Mouse (Mus musculus): ENCODE measurements around the gene Mlec.
"Not testable (repeated sequence)": the region's sequence is repeated elsewhere in the genome, so short reads cannot be mapped to it uniquely, and the experiment has no call there.

Mlec gene

GRCm38 (mm10) chr5:115182925-115183324 is 24.9 kb upstream of the Mlec start:
- in situ Hi-C loops (cut with MboI; ENCODE audit: unreplicated experiment in 2 of 2), result loop anchor here in 1 of 2 experiments (10.0 kb wide), 1 partner anchor 162 kb away; the partner anchor contains the start of genes Cox6a1, Gatc and Triap1

DNA sequence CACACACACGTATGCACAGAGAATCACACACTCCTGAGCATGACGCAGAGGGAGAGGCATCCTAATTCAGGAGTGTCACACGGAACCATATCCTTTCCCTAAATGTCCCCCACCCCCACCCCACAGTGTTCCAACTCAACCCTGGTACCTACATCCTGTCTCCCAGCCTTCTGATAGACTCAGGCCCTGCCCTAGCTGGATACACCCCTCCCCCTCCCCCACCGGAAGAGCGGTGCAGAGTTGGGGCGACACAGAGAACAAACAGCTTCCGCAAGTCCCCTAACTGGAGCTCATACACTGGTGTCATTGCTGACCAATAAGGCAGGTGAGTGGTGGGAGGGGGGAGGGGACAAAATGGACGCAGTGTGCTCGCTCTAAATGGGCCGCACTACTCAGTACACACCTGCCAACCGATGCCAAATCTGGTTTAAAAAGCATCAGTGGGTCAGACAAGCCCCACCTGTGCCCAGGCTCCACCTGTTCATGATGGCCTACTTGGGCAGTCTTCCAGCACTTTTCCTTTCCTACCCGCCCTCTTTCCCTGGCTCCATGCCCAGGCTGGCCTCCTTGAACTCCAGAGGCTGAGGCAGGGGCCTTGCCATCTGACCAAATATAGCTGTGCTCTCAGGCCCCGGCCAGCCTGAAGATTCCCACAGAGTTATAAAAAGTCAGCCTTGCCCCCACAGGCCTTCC is 23.4 kb upstream of the Mlec start:
- in situ Hi-C loops (cut with MboI; ENCODE audit: unreplicated experiment in 2 of 2), result loop anchor here in 1 of 2 experiments (10.0 kb wide), 1 partner anchor 163 kb away; the partner anchor contains the start of genes Cox6a1, Gatc and Triap1

- in situ Hi-C loops (cut with MboI; ENCODE audit: unreplicated experiment in 2 of 2), result loop anchor here in 1 of 2 experiments (5.0 kb wide), 1 partner anchor 52 kb away; no protein-coding TSS in a partner anchor
Measured at GRCm38 (mm10) chr5:115179596-115179995, 21.6 kb upstream of the Mlec start.

GRCm38 (mm10) chr5:115177866-115178265 is 19.9 kb upstream of the Mlec start:
- in situ Hi-C loops (cut with MboI; ENCODE audit: unreplicated experiment in 2 of 2), result loop anchor here in 1 of 2 experiments (5.0 kb wide), 1 partner anchor 51 kb away; no protein-coding TSS in a partner anchor

DNA sequence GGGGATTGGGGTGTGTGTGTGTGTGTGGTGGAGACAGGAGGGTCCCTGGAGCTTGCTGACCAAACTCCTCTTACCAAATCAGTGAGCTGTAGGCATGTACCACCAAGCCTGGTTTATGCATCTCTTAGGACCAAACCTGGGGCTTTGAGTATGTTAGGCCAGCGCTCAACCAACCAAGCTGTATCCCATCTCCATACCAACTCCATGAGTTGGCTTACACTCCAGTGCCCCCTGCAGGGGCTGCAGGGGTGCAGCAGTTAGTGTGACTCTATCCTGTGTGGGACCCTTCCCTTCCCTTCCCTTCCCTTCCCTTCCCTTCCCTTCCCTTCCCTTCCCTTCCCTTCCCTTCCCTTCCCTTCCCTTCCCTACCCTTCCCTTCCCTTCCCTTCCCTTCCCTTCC is 16.6 kb upstream of the Mlec start:
- in situ Hi-C loops (cut with MboI; ENCODE audit: unreplicated experiment in 2 of 2), result no loop called here

DNA sequence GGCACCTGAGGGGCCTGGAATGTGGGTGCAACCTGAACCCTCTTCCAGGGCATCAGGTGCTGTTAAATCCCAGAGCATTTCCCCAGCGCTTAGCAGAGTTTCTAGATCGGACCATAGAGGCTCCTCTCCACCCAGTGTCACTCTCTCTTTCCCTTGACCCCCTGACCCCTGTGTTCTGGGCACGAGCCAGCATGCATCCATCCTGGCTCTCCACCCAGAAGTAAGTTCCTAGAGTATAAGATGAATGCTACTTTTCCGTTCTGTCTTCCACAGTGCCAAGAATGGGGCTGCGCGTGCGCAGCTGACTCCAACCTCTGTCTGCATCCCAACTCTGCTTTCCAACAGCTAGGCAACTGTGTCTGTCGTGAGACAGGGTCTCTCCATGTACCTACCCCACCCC is 12.2 kb upstream of the Mlec start:
- in situ Hi-C loops (cut with MboI; ENCODE audit: unreplicated experiment in 2 of 2), result no loop called here

DNA sequence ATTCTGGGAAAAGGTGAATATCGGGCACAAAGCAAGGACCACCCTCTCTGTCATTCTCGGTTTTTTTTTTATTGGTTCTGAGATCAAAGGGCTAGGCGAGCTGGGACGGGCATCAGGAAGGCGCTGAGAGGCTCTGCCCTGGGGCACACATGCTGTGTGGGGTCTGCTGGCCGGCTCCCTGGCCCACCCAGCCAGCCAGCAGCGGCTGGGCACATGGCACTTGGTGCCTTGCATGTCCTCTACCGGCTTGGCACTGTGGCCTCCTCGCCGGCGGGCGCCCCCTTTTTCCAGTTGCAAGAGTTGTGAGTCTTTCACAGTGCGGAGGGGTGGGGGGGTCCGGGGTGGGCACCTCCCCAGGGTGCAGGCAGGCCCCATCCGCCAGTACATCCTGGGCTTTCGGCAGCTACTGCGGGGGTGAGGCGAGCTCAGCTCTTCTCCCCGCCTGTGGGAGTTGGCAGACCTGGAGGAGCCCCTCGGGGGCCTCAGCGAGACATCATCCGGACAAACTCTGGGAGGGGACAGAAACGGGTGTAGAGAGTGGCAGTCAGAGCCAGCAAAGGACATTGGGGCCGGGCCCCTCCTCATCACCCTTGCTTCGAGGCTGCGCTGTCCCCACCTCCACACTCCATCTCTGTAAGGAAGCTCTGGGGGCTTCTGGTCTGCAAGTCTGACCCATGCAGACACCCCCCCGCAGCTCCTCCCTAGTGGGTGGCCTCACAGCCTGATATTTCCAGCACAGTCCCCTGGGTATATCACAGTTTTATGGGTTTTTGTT is 10.8 kb upstream of the Mlec start:
- in situ Hi-C loops (cut with MboI; ENCODE audit: unreplicated experiment in 2 of 2), result loop anchor here in 1 of 2 experiments (5.0 kb wide), 1 partner anchor 42 kb away; no protein-coding TSS in a partner anchor

DNA sequence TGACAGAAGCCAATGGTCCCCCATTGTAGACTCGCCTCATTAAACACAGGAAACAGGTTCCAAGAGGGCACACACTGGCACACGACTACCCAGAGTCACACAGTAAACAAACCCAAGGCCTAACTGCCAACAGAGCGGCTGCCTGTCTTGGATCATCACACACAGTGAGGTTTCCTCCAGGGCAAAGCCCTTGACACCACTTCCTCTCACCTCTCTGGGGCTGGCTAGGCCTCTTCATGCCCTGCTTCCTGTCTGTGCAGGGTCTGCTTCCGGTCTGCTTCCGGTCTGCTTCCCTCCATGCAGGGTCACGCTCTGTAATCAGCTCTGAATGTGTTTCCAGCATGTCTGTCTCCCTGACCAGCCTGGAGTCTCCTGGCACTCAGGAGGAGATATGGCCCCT is 9.4 kb upstream of the Mlec start:
- in situ Hi-C loops (cut with MboI; ENCODE audit: unreplicated experiment in 2 of 2), result loop anchor here in 1 of 2 experiments (5.0 kb wide), 1 partner anchor 40 kb away; no protein-coding TSS in a partner anchor

GRCm38 (mm10) chr5:115166815-115167194 is 8.8 kb upstream of the Mlec start:
- in situ Hi-C loops (cut with MboI; ENCODE audit: unreplicated experiment in 2 of 2), result loop anchor here in 1 of 2 experiments (5.0 kb wide), 1 partner anchor 40 kb away; no protein-coding TSS in a partner anchor

DNA sequence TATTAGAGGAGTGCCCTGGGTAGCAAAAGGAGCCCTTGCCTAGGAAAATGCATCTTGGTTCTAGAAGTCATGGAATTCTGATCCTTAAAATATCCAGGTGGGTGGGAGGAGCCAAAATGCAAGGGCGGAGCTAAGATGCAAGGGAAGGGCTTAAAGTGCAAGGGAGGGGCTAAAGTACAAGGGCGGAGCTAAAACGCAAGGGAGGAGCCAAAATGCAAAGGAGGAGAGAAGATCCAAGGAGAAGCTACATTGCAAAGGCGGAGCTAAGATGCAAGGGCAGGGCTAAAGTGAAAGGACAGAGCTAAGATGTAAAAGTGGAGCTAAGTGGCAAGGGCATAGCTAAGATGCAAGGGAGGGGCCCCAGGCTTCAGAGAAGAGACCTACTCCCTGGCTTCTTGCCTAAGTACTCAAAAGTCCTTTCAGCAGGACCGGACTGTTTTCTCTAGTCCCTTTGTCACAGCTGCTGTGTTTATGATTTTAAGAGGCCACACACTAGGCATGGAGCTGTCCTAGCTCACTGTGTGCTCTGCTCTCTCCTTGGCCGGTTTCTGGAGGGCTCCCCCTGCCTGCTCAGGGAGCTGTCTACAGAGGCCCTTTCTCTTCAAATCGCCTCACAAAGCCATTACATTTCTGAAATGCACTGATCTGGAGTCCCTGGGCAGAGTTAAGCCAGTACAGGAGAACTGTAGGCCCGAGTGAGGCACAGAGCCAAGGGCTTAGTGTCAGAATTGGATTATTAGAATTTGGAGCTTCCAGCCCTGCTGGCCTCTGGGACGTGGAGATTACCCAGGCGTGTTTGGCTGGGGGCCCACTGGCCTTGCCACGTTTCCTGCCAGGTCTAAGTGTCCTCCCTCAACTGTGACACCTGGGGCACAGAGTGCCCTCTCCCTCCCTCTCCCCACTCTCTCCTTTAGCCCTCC is 8.2 kb upstream of the Mlec start:
- in situ Hi-C loops (cut with MboI; ENCODE audit: unreplicated experiment in 2 of 2), result loop anchor here in 1 of 2 experiments (5.0 kb wide), 1 partner anchor 39 kb away; no protein-coding TSS in a partner anchor

DNA sequence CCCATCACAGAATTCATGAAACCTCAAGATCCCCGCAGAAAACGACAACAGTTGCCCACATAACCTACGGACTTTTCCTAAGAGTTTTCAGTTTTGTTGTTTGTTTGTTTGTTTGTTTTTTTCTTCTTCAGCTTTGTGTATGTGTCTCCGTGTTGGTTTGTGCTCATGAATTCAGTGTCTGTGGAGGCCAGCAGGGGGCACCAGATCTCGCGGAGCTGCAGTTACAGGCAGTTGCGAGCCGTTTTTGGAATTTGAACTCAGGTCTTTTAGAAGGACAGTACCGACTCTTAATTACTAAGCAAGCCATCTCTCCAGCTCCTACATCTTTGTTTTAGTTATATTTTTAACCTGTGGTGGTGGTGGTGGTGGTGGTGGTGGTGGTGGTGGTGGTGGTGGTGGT is 7.4 kb upstream of the Mlec start:
- in situ Hi-C loops (cut with MboI; ENCODE audit: unreplicated experiment in 2 of 2), result loop anchor here in 1 of 2 experiments (5.0 kb wide), 1 partner anchor 38 kb away; no protein-coding TSS in a partner anchor

DNA sequence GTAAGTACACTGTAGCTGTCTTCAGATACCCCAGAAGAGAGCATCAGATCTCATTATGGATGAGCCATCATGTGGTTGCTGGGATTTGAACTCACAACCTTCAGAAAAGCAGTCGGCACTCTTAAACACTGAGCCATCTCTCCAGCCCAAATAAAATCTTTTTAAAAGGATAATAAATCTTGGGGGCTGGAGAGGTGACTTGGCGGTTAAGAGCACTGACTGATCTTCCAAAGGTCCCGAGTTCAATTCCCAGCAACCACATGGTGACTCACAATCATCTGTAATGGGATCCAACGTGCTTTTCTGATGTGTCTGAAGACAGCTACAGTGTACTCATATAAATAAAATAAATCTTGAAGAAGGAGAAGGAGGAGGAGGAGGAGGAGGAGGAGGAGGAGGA is 6.5 kb upstream of the Mlec start:
- in situ Hi-C loops (cut with MboI; ENCODE audit: unreplicated experiment in 2 of 2), result not testable (repeated sequence)

DNA sequence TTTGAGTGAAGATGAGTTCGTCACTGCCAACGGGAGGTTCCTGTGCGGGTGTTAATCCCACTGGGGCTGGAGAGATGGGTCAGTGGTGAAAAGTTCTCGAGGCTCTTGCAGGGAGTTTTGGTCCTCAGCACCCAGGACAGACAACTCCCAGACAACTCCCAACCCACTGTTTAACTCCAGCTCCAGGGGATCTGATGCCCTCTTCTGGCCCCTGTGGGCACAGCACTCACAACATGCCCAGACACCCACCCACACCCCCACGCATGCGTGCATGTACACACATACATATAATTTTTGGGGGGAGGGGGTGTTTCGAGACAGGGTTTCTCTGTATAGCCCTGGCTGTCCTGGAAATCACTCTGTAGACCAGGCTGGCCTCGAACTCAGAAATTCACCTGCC is 5.6 kb upstream of the Mlec start:
- in situ Hi-C loops (cut with MboI; ENCODE audit: unreplicated experiment in 2 of 2), result no loop called here

DNA sequence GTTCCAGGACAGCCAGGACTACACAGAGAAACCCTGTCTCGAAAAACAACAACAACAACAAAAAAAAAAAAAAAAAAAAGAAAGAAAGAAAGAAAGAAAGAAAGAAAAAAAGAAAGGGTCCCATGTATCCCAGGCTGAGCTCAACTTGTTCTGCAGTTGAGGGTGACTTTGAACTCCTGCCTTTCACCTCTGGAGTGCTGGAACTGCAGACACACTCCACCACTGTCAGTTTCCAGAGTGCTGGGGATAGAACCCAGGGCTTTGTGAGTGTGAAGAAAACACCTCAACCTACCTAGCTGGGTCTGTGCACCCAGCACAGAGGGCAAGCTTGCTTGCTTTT is 3.9 kb upstream of the Mlec start:
- in situ Hi-C loops (cut with MboI; ENCODE audit: unreplicated experiment in 2 of 2), result not testable (repeated sequence)

- in situ Hi-C loops (cut with MboI; ENCODE audit: unreplicated experiment in 2 of 2), result no loop called here
Measured at GRCm38 (mm10) chr5:115161064-115161939, 3.3 kb upstream of the Mlec start.

DNA sequence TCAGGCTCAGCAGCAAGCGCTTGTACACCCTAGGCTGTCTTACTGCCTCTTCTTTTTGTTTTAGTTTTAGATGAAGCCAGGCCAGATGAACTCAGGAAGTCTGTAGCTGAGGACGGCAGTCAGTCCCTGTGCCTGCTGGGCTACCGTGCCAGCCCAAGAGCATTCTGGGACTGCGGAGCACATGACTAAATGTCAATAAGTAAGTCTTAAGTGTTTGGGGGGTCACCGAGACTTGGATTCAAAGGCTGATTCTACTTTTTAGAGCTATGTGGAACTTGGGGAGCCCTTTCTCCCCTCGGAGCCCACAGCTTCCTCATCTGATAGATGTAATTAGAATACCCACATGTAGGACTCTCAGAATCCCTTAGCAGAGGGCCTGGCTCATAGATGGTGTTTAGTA is 2.7 kb upstream of the Mlec start:
- in situ Hi-C loops (cut with MboI; ENCODE audit: unreplicated experiment in 2 of 2), result no loop called here

DNA sequence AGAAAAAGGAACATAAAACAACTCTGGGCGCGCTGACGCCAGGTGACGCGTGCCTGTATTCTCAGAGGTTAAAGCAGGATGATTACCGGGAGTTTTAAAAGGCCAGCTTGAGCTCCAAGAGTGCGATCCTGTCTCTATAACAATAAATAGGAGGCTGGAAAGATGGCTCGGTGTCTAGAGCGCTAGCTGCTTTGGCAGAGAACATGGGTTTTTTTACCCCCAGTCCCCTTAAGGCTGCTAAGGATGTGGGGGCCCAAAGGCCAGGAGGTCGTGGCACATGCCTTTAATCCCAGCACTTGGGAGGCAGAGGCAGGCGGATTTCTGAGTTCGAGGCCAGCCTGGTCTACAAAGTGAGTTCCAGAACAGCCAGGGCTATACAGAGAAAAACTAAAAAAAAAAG is 1.2 kb upstream of the Mlec start:
- in situ Hi-C loops (cut with MboI; ENCODE audit: unreplicated experiment in 2 of 2), result no loop called here

GRCm38 (mm10) chr5:115156933-115157589 is 918 bp downstream of the Mlec start:
- in situ Hi-C loops (cut with MboI; ENCODE audit: unreplicated experiment in 2 of 2), result no loop called here

DNA sequence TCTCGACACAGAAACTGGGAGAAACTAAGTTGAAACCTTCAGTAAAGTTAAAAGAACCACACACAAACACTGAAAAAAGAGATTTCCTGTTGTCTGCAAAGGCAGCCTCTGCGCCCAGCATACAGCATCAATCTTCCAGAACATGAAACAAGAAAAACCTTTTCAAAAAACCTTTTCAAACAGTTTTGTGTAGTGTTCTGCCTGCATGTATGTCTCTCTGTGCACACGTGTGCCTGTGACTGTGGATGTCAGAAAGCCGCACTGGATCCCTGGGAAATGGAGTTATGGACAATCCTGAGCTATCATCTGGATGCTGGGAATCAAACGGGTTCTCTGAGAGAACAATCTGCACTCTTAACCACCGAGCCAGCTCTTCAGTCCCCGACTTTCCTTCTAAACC is 1.6 kb downstream of the Mlec start:
- in situ Hi-C loops (cut with MboI; ENCODE audit: unreplicated experiment in 2 of 2), result no loop called here

All from v-Abl transformed pro-B cells (cell line).